Mouse (Mus musculus) limb, embryonic 15.5 days (tissue): Measurements from ENCODE around the gene Mrpl46. TPM values are rescaled to one million over a fixed set of nuclear protein-coding genes. Genes with fewer than 3 reads are reported as not detected.

Source experiments
- polyA plus RNA-seq: library from polyadenylated mRNA; unstranded; fragments of >200 nt; fragmentation: Nextera tagmentation; extraction: Ambion mirVana; gene quantifications from 2 replicates; pipeline ENCODE4 v1.2.1, GENCODE M21; 2015

Mrpl46 gene
- polyA plus RNA-seq, 1 experiment from 2014 or later = 54.6 TPM

Other genes with a start within 250 kb of the Mrpl46 start
- 3.1 and 3.4 TPM in 2 replicates for gene Ntrk3, start 45.5 kb downstream of the Mrpl46 start, polyA plus RNA-seq
- gene Mrps11, start 412 bp downstream of the Mrpl46 start, polyA plus RNA-seq = 64.9 and 68.3 TPM in 2 replicates
- 16.0 and 17.2 TPM in 2 replicates for gene Det1, start 63.7 kb upstream of the Mrpl46 start, polyA plus RNA-seq
- 38.7 and 41.8 TPM in 2 replicates for gene Aen, start 112.3 kb upstream of the Mrpl46 start, polyA plus RNA-seq
- gene Isg20, start 129.9 kb upstream of the Mrpl46 start, polyA plus RNA-seq = 3.9 and 4.1 TPM in 2 replicates